In the genomic region with DNA sequence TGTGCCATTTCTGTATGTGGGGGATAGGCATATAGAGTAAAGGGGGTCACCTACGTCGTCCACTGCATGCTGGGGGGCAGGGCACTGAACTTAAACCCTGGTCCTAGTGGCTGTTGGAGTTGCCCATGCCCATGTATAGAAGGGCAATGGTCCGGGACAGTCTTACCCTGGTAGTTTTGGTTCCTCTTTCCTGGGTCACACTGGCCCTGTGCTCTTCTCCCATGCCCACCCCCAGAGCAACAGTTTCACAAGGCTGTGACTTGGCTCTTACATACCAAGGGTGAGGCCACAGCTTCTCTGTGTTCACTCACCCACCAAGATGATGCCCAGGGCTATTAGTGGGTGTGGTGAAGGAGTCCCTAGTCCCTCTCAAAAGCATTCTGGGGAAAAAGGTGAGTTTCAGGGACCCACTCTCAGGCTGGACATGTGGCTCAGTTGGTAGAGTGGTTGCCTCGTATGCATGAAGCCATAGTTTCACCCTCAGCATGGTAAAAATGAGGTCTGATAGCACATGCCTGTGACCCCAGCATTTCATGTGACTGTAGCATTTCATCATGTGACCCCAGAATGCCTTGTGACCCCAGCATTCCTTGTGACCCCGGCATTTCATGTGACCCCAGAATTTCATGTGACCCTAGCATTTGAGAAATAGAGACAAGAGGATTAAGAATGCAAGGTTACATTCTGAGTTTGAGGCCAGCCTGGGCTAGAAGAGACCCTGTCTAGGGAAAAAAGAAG, we compare ENCODE assay signal across 16 mouse cellular contexts. TPM values are rescaled to one million over a fixed set of nuclear protein-coding genes. Genes with fewer than 3 reads are reported as not detected.
DNase-seq lines count a peak whose midpoint lies in the region; ATAC-seq lines count a peak whose summit lies in the region.
"Had no signal": no experiment of that assay in that cellular context is flagged by ENCODE, and none has a peak within 500 bp of the region (broad histone marks: within the 10 kb centered on the region; RNA-seq: fewer than 3 reads in every experiment).

No protein-coding gene starts in this region.

- no peak overlapping the region for H3K4me3 ChIP-seq in liver, embryonic 15.5 days (replicated peaks)
- no peak overlapping the region for H3K4me3 ChIP-seq in liver, embryonic 11.5 days (ENCODE audit: low read depth, low read length)
- H3K4me3 ChIP-seq: embryonic facial prominence, embryonic 12.5 days; limb, embryonic 15.5 days; midbrain, embryonic 12.5 days had no signal

- DNase-seq in liver, embryonic 11.5 days (ENCODE audit: low spot score), result no peak
- DNase-seq in B cell, adult 2 months, result peak; percentile 74 to 82
- no peak for DNase-seq in thymus, adult 18-20 months
- no peak for DNase-seq in left cerebral cortex, adult 18-20 months (ENCODE audit: low spot score in 2 of 2)
- DNase-seq in embryo, embryonic 10.5 days (ENCODE audit: low spot score), result no peak
- DNase-seq: adrenal gland, postnatal 10 days; cerebellum, postnatal 25 days; kidney, adult 9 months; thymus, postnatal 14 days had no signal

- H3K4me1 ChIP-seq in liver, embryonic 15.5 days (replicated peaks), result peaks cover 16% of the 10 kb centered on the region
- H3K4me1 ChIP-seq in liver, embryonic 11.5 days (replicated peaks; ENCODE audit: control insufficient read depth, insufficient read depth, low read length), result peaks cover 12% of the 10 kb centered on the region
- H3K4me1 ChIP-seq: embryonic facial prominence, embryonic 12.5 days had no signal

- ATAC-seq in liver, embryonic 15.5 days (ENCODE audit: insufficient read depth), result peak; percentile 45; the same call in 1 of the 2 replicates
- ATAC-seq in liver, embryonic 11.5 days (replicated peaks; ENCODE audit: low FRiP score), result no peak
- peak; percentile 64 for ATAC-seq in common myeloid progenitor, adult 5-6 weeks (replicated peaks; ENCODE audit: low read depth, poor library complexity, severe bottlenecking)
- ATAC-seq in megakaryocyte progenitor cell, adult 5-6 weeks (replicated peaks; ENCODE audit: poor library complexity), result peak; percentile 77

- H3K4me2 ChIP-seq in liver, embryonic 15.5 days, result no peak overlapping the region
- H3K4me2 ChIP-seq in liver, embryonic 11.5 days, result no peak overlapping the region
- H3K4me2 ChIP-seq: embryonic facial prominence, embryonic 12.5 days; limb, embryonic 15.5 days; midbrain, embryonic 12.5 days had no signal

- H3K9me3 ChIP-seq in liver, embryonic 15.5 days (replicated peaks), result no peaks in the 10 kb centered on the region
- H3K9me3 ChIP-seq in liver, embryonic 11.5 days (ENCODE audit: control insufficient read depth, low read length), result no peaks in the 10 kb centered on the region
- H3K9me3 ChIP-seq: embryonic facial prominence, embryonic 12.5 days; G1E; limb, embryonic 15.5 days; midbrain, embryonic 12.5 days had no signal

- no peak overlapping the region for H3K27ac ChIP-seq in liver, embryonic 15.5 days (replicated peaks)
- H3K27ac ChIP-seq in liver, embryonic 11.5 days (ENCODE audit: low read depth, low read length), result no peak overlapping the region
- H3K27ac ChIP-seq: embryonic facial prominence, embryonic 12.5 days; limb, embryonic 15.5 days; midbrain, embryonic 12.5 days had no signal

- WGBS in liver, embryonic 15.5 days (ENCODE audit: insufficient replicate concordance), result 48% methylated on average over 5 of the region's 5 CpGs
- 73% methylated on average over 5 of the region's 5 CpGs for WGBS in liver, embryonic 11.5 days

- no peaks in the 10 kb centered on the region for H3K36me3 ChIP-seq in liver, embryonic 15.5 days (replicated peaks)
- H3K36me3 ChIP-seq in liver, embryonic 11.5 days (ENCODE audit: control insufficient read depth, insufficient read depth, low read length), result no peaks in the 10 kb centered on the region
- H3K36me3 ChIP-seq: embryonic facial prominence, embryonic 12.5 days; G1E; limb, embryonic 15.5 days; midbrain, embryonic 12.5 days had no signal

- no peaks in the 10 kb centered on the region for H3K27me3 ChIP-seq in liver, embryonic 15.5 days
- H3K27me3 ChIP-seq in liver, embryonic 11.5 days (replicated peaks; ENCODE audit: control insufficient read depth, insufficient read depth, low read length), result no peaks in the 10 kb centered on the region
- H3K27me3 ChIP-seq: embryonic facial prominence, embryonic 12.5 days; limb, embryonic 15.5 days; midbrain, embryonic 12.5 days had no signal

- H3K9ac ChIP-seq in liver, embryonic 15.5 days, result no peak overlapping the region
- H3K9ac ChIP-seq in liver, embryonic 11.5 days (ENCODE audit: low read depth, low read length), result no peak overlapping the region
- H3K9ac ChIP-seq: embryonic facial prominence, embryonic 12.5 days; limb, embryonic 15.5 days; midbrain, embryonic 12.5 days had no signal

RNA-seq across cellular contexts. Expression of gene Psap, which starts 16.7 kb away (rescaled TPM):
- polyA plus RNA-seq in liver, embryonic 15.5 days (2015; fragmentation: Nextera tagmentation; extraction: Ambion mirVana), result 73.5 and 76.0 TPM in 2 replicates
- 57.0 and 59.8 TPM in 2 replicates for polyA plus RNA-seq in liver, embryonic 11.5 days (2014; fragmentation: Nextera tagmentation; extraction: Ambion mirVana)
- 149 and 150 TPM in 2 replicates for total RNA-seq in common myeloid progenitor, adult 5-6 weeks (2017)
- total RNA-seq in megakaryocyte progenitor cell, adult 5-6 weeks (2015), result 173 and 221 TPM in 2 replicates
- total RNA-seq in megakaryocyte progenitor cell, adult 5-6 weeks (2017), result 222 and 258 TPM in 2 replicates
- 1,000 to 10,000 TPM; 1,592 to 1,629 TPM for total RNA-seq in left cerebral cortex, adult 18-20 months (2021)

RNA-seq across cellular contexts. Expression of gene Chst3, which starts 41.7 kb away (rescaled TPM):
- 0.14 and 0.29 TPM in 2 replicates for polyA plus RNA-seq in liver, embryonic 15.5 days (2015; fragmentation: Nextera tagmentation; extraction: Ambion mirVana)
- polyA plus RNA-seq in liver, embryonic 11.5 days (2014; fragmentation: Nextera tagmentation; extraction: Ambion mirVana), result 0.48 and 0.60 TPM in 2 replicates
- 0.10 TPM in 1 of 2 replicates, not detected in the other for total RNA-seq in common myeloid progenitor, adult 5-6 weeks (2017)
- total RNA-seq in megakaryocyte progenitor cell, adult 5-6 weeks (2015), result not detected in 2 replicates
- total RNA-seq in megakaryocyte progenitor cell, adult 5-6 weeks (2017), result not detected in 2 replicates
- 1 to 10 TPM in 1 of 2 experiments, under 1 TPM in 1; 0.65 to 1.1 TPM for total RNA-seq in left cerebral cortex, adult 18-20 months (2021)
- polyA plus RNA-seq: G1E had no signal

Comparison
In these comparisons a context has a peak if more than half of its experiments do, and no peak if none do; other contexts are left out.
1. DNase-seq: peak in B cell, adult 2 months (2 of 2); none in liver, embryonic 11.5 days (single experiment), thymus, adult 18-20 months (0 of 2), left cerebral cortex, adult 18-20 months (0 of 2) and embryo, embryonic 10.5 days (single experiment).
2. RNA of gene Psap, which starts 16.7 kb away (total RNA-seq): 1,592 to 1,629 TPM in left cerebral cortex, adult 18-20 months; 173 to 258 TPM in megakaryocyte progenitor cell, adult 5-6 weeks and 149 to 150 TPM in common myeloid progenitor, adult 5-6 weeks; every median in the first group is over 4 times any median in the second.